Mouse (Mus musculus): ENCODE data around the gene Chst14.

Gene Chst14

DNA sequence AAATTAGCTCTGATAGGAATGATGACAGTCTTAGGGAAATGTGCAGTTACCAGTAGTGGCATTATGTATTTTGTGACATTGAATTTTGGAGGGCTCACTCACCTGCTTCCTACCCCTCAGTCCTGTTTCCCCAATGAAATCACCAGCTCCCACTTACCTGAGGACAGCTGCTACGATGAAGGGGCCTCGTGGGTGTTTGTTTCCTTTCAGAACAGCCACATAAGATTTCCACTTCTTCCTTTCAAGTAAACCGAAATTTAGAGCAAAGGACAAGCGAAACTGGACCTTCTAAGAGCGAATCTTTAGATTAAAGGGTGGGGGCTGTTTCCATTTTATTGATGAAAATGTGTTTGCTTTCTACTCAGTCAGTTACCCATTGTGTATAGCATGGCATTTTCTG lies 45.8 kb downstream of the Chst14 start:
- no peak for DNase-seq

DNA sequence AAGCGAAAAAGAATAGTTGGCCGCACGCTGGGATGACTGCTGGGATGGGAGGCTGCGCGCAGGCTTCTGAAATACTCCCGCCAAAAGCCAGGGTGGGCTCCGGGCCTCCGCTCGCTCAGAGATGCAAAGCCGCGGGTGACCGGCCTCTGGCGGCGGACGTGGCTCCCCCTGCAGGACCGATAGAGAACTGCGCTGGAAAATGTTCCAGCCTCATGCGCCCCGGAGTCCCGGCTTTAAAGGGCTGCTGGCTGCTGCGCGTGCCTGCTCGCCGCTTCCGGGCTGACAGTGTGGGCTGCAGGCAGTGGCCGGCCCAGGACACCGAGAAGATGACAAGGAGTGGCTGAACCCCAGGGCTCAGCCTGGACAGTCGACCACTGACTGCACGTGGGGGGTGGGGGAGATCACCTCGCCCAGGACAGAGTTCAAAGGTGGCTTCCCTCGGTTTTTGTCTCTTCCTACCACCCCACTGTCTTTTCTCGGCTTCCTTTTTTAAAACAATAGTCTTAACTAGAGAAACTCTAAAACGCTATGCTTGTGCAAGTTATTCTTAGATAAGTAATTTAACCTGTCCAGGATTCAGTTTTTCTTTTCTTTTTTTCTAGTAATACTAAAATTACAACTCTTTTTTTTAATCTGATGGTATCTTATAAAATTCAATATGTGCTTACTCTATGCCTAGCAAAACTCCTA lies 46.5 kb downstream of the Chst14 start:
- DNase-seq, result peak; percentile 91 to 92

- no peak for DNase-seq
Observed at GRCm38 (mm10) chr2:118975855-118976254, 49.6 kb downstream of the Chst14 start.

GRCm38 (mm10) chr2:118976282-118976929 lies 50.1 kb downstream of the Chst14 start:
- DNase-seq, result peak; percentile 89 to 93

- no peak for DNase-seq
Observed at GRCm38 (mm10) chr2:118976941-118977340, 50.6 kb downstream of the Chst14 start.

DNA sequence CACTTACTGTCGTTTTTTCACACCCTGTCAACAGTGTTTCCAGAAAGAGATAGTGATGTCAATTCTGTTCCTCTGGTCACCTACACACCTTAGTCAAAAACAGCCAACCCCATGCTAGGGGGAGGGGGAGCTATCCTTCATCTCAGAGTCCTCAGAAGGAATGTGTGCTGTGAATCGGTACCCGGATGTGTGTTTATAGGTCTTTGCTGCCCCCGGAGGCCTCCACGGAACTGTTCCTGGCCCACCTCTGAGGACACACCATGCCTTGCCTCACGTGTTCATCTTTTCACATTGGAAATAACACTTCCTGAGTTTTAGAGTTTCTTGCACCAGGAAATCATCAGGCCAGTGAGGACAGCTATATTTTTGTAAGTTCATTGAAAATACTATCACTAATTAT lies 51.8 kb downstream of the Chst14 start:
- no peak for DNase-seq
